Mouse (Mus musculus) layer of hippocampus, postnatal 36 days (tissue): ENCODE data around the gene Tbl1xr1. TPM values are rescaled to one million over a fixed set of nuclear protein-coding genes. Genes with fewer than 3 reads are reported as not detected.

ENCODE experiments used
- DNase-seq, 2 experiments: peaks; one replicate each; pipeline ENCODE4 v3.0.0; 2022
- total RNA-seq, 2 experiments: library from RNA; stranded (reverse); gene quantifications; 2 replicates each; pipeline ENCODE4 v1.2.3; 2021

The Tbl1xr1 gene
- total RNA-seq, 2 experiments from 2014 or later, result 142 to 156 TPM

DNA sequence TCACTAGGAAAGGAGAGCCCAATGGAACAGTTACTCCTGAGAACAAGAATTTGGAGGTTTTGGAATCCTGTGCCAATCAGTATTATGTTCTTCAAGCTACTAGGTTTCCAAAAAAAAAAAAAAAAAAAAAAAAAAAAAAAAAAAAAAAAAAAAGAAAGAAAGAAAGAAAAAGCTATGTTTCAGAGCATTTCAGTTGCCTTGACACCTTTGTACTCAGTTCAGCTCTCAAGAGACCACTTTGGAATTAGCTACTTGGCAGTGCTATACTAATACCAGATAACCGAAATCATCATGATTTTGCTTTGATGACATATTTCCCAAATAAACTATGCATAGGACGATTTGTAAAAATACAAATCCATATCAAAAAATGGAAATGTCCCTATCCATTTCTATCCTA lies 145.1 kb downstream of the Tbl1xr1 start:
- DNase-seq, result no peak

DNA sequence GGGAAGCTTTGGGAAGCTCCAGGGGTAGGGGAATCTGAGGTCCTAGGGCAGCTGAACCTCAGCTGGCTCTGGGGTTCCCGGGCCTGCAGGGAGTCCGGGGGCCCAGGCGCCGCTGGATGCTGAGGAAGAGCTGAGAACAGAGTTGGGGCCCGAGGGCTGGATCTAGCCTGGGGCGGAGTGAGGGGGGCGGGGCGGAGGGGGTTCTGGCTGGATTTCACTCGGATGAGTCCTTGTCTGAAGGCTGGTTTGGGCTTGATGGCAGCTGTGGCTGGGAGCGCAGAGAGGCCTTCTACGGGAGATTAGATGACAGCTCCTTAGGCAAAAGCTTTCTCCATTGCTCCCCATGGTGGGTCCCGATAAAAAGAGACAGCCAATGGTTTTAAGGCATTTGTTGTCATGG lies 145.9 kb downstream of the Tbl1xr1 start:
- no peak for DNase-seq

DNA sequence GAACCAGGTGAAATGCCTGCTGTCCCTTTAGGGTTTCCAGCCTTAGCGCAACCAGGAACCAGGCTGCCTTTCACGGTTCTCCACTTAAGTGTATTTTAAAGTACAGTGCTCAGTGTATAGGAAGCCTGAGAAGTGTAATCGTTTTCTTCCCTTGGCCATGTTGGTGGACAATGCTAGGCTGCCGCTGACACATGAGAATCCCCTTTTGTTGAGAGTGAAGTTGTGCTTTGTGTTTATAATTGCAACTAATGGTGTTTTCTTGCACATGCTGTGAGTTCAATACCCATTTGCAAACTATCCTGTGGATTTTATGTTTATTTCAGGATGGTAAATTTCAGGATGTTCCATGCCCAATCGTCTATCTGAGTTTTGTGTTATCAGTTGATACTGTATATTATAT lies 146.6 kb downstream of the Tbl1xr1 start:
- no peak for DNase-seq

DNA sequence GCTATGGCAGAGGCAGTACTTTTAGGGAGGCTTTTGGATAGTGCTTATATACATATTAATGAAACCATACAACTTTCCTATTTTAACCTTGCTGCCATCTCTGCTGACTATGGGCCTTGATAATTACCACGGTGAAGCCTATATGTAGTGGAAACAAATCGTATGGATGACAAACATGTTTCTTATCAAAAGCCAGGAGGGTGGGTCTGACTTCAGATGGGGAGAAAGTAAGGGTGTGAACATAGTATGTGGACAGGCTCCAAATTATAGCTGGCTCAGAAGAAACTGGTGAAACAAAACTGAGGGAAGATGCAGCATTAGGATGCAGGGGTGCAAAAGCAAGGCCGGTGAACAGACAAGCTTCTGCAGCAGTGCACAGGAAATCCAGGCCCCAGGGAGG lies 151.6 kb downstream of the Tbl1xr1 start:
- DNase-seq, result no peak

DNA sequence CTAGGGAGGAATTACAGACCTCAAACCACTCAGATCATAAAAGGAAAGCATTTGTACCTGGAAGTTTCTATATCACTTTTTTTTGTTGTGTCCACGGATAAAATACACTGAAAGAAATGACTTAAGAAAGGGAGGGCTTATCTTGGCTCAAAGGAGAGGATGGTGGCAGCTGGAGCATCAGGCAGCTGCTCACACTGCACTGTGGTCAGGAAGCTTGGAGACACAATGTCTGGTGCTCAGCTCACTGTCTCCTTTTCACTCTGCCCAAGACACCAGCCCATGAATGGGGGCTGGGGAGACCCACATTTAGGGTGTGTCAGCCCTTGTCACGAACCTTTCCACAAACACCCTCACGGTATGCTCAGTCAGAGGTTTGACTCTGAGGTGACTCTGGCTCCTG lies 154.2 kb downstream of the Tbl1xr1 start:
- DNase-seq, result no peak

DNA sequence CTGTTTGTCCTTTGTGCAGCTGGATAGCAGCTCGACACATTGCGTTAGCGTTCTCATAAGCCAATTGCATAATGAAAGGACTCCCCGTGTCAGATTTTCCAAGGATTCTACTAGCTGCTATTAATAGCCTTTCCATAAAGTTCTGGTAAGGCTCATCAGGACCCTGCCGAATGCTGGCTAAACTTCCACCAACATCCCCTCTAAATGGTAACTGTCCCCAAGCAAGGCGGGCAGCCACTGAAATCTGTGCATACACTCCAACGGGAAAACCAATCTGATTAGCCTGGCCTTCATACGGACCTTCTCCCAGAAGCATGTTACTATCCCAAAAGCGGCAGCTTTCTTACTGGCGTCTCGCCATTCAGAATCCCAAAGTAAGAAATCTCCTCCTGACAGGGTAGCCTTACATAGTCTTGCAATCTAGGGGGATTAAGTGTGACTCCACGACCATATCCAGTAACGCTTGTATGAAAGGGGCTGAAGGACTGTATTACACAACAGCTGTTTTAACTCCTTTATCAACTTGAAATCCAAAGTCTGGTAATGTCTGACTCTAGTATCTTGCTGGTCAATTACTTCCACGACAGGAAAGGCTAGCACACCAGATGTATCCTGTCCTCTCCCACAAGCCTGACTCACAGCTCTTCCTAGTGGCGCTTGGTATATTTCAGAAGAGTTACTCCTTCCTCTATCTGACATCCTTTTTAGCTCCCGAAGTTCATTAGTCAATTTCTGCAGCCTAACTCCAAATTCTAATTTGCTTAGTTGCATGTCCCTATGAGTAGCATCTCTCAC lies 161.9 kb downstream of the Tbl1xr1 start:
- no peak for DNase-seq
